Mouse (Mus musculus): ENCODE results near the gene Sod1.
A peak's percentile ranks its signal among the peaks of the same experiment; 100 is the strongest.

Sod1 gene

GRCm38 (mm10) chr16:90220026-90220891, at the start of gene Sod1:
TSS of gene Sod1 (plus strand) at chr16:90220754.
- peak; percentile 93 to 99 for DNase-seq (ENCODE audit: low spot score in 2 of 2)

- DNase-seq (ENCODE audit: low spot score in 2 of 2) = no peak
Measured at GRCm38 (mm10) chr16:90171416-90171815, 49.1 kb upstream of the Sod1 start.

- no peak for DNase-seq (ENCODE audit: low spot score in 2 of 2)
Measured at GRCm38 (mm10) chr16:90176472-90176871, 44.1 kb upstream of the Sod1 start.

GRCm38 (mm10) chr16:90177425-90177824, 43.1 kb upstream of the Sod1 start:
- no peak for DNase-seq (ENCODE audit: low spot score in 2 of 2)

GRCm38 (mm10) chr16:90178404-90178803, 42.1 kb upstream of the Sod1 start:
- DNase-seq (ENCODE audit: low spot score in 2 of 2) = no peak

GRCm38 (mm10) chr16:90179892-90180291, 40.7 kb upstream of the Sod1 start:
- DNase-seq (ENCODE audit: low spot score in 2 of 2) = no peak

- no peak for DNase-seq (ENCODE audit: low spot score in 2 of 2)
Measured at GRCm38 (mm10) chr16:90180975-90181374, 39.6 kb upstream of the Sod1 start.

GRCm38 (mm10) chr16:90181673-90182072, 38.9 kb upstream of the Sod1 start:
- peak; percentile 30 to 71 for DNase-seq (ENCODE audit: low spot score in 2 of 2)

- DNase-seq (ENCODE audit: low spot score in 2 of 2) = no peak
Measured at GRCm38 (mm10) chr16:90184135-90184534, 36.4 kb upstream of the Sod1 start.

- DNase-seq (ENCODE audit: low spot score in 2 of 2) = peak; percentile 62 to 63
Measured at GRCm38 (mm10) chr16:90185928-90186588, 34.5 kb upstream of the Sod1 start.

- DNase-seq (ENCODE audit: low spot score in 2 of 2) = peak; percentile 39 to 45
Measured at GRCm38 (mm10) chr16:90187453-90187852, 33.1 kb upstream of the Sod1 start.

GRCm38 (mm10) chr16:90191289-90191688, 29.3 kb upstream of the Sod1 start:
- no peak for DNase-seq (ENCODE audit: low spot score in 2 of 2)

- DNase-seq (ENCODE audit: low spot score in 2 of 2) = no peak
Measured at GRCm38 (mm10) chr16:90193719-90194118, 26.8 kb upstream of the Sod1 start.

GRCm38 (mm10) chr16:90196688-90197240, 23.8 kb upstream of the Sod1 start:
- no peak for DNase-seq (ENCODE audit: low spot score in 2 of 2)

GRCm38 (mm10) chr16:90197337-90197973, 23.1 kb upstream of the Sod1 start:
- peak; percentile 70 to 73 for DNase-seq (ENCODE audit: low spot score in 2 of 2)

- DNase-seq (ENCODE audit: low spot score in 2 of 2) = no peak
Measured at GRCm38 (mm10) chr16:90198626-90199025, 21.9 kb upstream of the Sod1 start.

- DNase-seq (ENCODE audit: low spot score in 2 of 2) = no peak
Measured at GRCm38 (mm10) chr16:90199174-90199573, 21.4 kb upstream of the Sod1 start.

- no peak for DNase-seq (ENCODE audit: low spot score in 2 of 2)
Measured at GRCm38 (mm10) chr16:90202140-90202539, 18.4 kb upstream of the Sod1 start.

- DNase-seq (ENCODE audit: low spot score in 2 of 2) = no peak
Measured at GRCm38 (mm10) chr16:90203226-90203962, 17.2 kb upstream of the Sod1 start.

GRCm38 (mm10) chr16:90204868-90205267, 15.7 kb upstream of the Sod1 start:
- DNase-seq (ENCODE audit: low spot score in 2 of 2) = no peak

- DNase-seq (ENCODE audit: low spot score in 2 of 2) = no peak
Measured at GRCm38 (mm10) chr16:90208996-90209395, 11.6 kb upstream of the Sod1 start.

All from urinary bladder, adult 18-20 months (tissue).